Mouse (Mus musculus) frontal cortex, postnatal 25 days (tissue): Measurements from ENCODE around the gene Srsf4.

ENCODE experiments used
- DNase-seq, 2 experiments: peaks; one replicate each; pipeline ENCODE4 v3.0.0; 2022; ENCODE audit warnings: low spot score in 2 of 2

Gene Srsf4

GRCm38 (mm10) chr4:131872672-131873292 is 635 bp upstream of the Srsf4 start:
- DNase-seq, result no peak

GRCm38 (mm10) chr4:131874169-131874536 is 736 bp downstream of the Srsf4 start:
- DNase-seq, result no peak

- DNase-seq, result no peak
These were observed 1.1 kb downstream of the Srsf4 start for GRCm38 (mm10) chr4:131874567-131874966.

- no peak for DNase-seq
These were observed 1.8 kb downstream of the Srsf4 start for GRCm38 (mm10) chr4:131875242-131875641.

GRCm38 (mm10) chr4:131876836-131877235 is 3.4 kb downstream of the Srsf4 start:
- DNase-seq, result no peak

GRCm38 (mm10) chr4:131879692-131880091 is 6.3 kb downstream of the Srsf4 start:
- DNase-seq, result no peak

- DNase-seq, result no peak
These were observed 7.9 kb downstream of the Srsf4 start for GRCm38 (mm10) chr4:131881306-131881705.

- no peak for DNase-seq
These were observed 10.2 kb downstream of the Srsf4 start for GRCm38 (mm10) chr4:131883571-131883970.

- no peak for DNase-seq
These were observed 12.0 kb downstream of the Srsf4 start for GRCm38 (mm10) chr4:131885376-131885775.

GRCm38 (mm10) chr4:131888564-131888963 is 15.1 kb downstream of the Srsf4 start:
- DNase-seq, result no peak

GRCm38 (mm10) chr4:131890692-131891091 is 17.3 kb downstream of the Srsf4 start:
- DNase-seq, result no peak

GRCm38 (mm10) chr4:131897109-131897508 is 23.7 kb downstream of the Srsf4 start:
- no peak for DNase-seq

- no peak for DNase-seq
These were observed 24.4 kb downstream of the Srsf4 start for GRCm38 (mm10) chr4:131897787-131898186.

- DNase-seq, result no peak
These were observed 25.2 kb downstream of the Srsf4 start for GRCm38 (mm10) chr4:131898503-131899179.

- DNase-seq, result no peak
These were observed 25.8 kb downstream of the Srsf4 start for GRCm38 (mm10) chr4:131899180-131899554.

GRCm38 (mm10) chr4:131901090-131901489 is 27.7 kb downstream of the Srsf4 start:
- DNase-seq, result no peak

- no peak for DNase-seq
These were observed 31.1 kb downstream of the Srsf4 start for GRCm38 (mm10) chr4:131904478-131904877.

- no peak for DNase-seq
These were observed 33.0 kb downstream of the Srsf4 start for GRCm38 (mm10) chr4:131906423-131906822.

- no peak for DNase-seq
These were observed 34.5 kb downstream of the Srsf4 start for GRCm38 (mm10) chr4:131907912-131908311.

GRCm38 (mm10) chr4:131910237-131910994 is 37.0 kb downstream of the Srsf4 start:
- DNase-seq, result no peak

- no peak for DNase-seq
These were observed 38.1 kb downstream of the Srsf4 start for GRCm38 (mm10) chr4:131911521-131911920.

- DNase-seq, result no peak
These were observed 40.1 kb downstream of the Srsf4 start for GRCm38 (mm10) chr4:131913526-131913925.
